Mouse (Mus musculus) mesoderm, embryonic 11.5 days (tissue): ENCODE measurements around the gene Sart3.
A peak's percentile ranks its signal among the peaks of the same experiment; 100 is the strongest.
"Not testable (repeated sequence)": the region's sequence is repeated elsewhere in the genome, so short reads cannot be mapped to it uniquely, and the experiment has no call there.

Experiments
- DNase-seq: peaks from one replicate; pipeline ENCODE4 v3.0.0-alpha.2; 2012; ENCODE audit warnings: low read depth, low spot score

Sart3 gene

GRCm38 (mm10) chr5:113772450-113772895, at the start of gene Sart3, which contains the start of gene Iscu:
TSS of gene Sart3 (minus strand) at chr5:113772510.
TSS of gene Iscu (plus strand) at chr5:113772748.
- DNase-seq: peak; percentile 98

- DNase-seq: no peak
Observed at GRCm38 (mm10) chr5:113818572-113818971, 46.3 kb upstream of the Sart3 start.

GRCm38 (mm10) chr5:113815638-113816152, 43.4 kb upstream of the Sart3 start:
- peak; percentile 90 for DNase-seq

- no peak for DNase-seq
Observed at GRCm38 (mm10) chr5:113815041-113815389, 42.7 kb upstream of the Sart3 start.

- no peak for DNase-seq
Observed at GRCm38 (mm10) chr5:113814111-113815040, 42.1 kb upstream of the Sart3 start.

GRCm38 (mm10) chr5:113813608-113814007, 41.3 kb upstream of the Sart3 start:
- no peak for DNase-seq

GRCm38 (mm10) chr5:113812638-113813037, 40.3 kb upstream of the Sart3 start:
- no peak for DNase-seq

- not testable (repeated sequence) for DNase-seq
Observed at GRCm38 (mm10) chr5:113811824-113812420, 39.6 kb upstream of the Sart3 start.

GRCm38 (mm10) chr5:113810111-113810510, 37.8 kb upstream of the Sart3 start:
- DNase-seq: no peak

- DNase-seq: no peak
Observed at GRCm38 (mm10) chr5:113808177-113808576, 35.9 kb upstream of the Sart3 start.

- no peak for DNase-seq
Observed at GRCm38 (mm10) chr5:113807712-113808111, 35.4 kb upstream of the Sart3 start.

- DNase-seq: no peak
Observed at GRCm38 (mm10) chr5:113806414-113806813, 34.1 kb upstream of the Sart3 start.

- DNase-seq: no peak
Observed at GRCm38 (mm10) chr5:113805301-113805700, 33.0 kb upstream of the Sart3 start.

GRCm38 (mm10) chr5:113804395-113804966, 32.2 kb upstream of the Sart3 start:
- no peak for DNase-seq

- peak; percentile 85 for DNase-seq
Observed at GRCm38 (mm10) chr5:113800280-113800679, 28.0 kb upstream of the Sart3 start, which contains the start of gene Tmem119. TSS of gene Tmem119 (minus strand) at chr5:113800516.

GRCm38 (mm10) chr5:113799691-113800090, 27.4 kb upstream of the Sart3 start:
- DNase-seq: no peak

GRCm38 (mm10) chr5:113798525-113798924, 26.2 kb upstream of the Sart3 start:
- DNase-seq: no peak

- no peak for DNase-seq
Observed at GRCm38 (mm10) chr5:113797149-113797882, 25.0 kb upstream of the Sart3 start.

- DNase-seq: peak; percentile 89
Observed at GRCm38 (mm10) chr5:113796401-113797148, 24.3 kb upstream of the Sart3 start.

GRCm38 (mm10) chr5:113791197-113792095, 19.1 kb upstream of the Sart3 start:
- no peak for DNase-seq
